Mouse (Mus musculus) left cerebral cortex, adult 8-10 months (tissue): ENCODE results near the gene Cox14. TPM values are rescaled to one million over a fixed set of nuclear protein-coding genes. Genes with fewer than 3 reads are reported as not detected.
A peak's percentile ranks its signal among the peaks of the same experiment; 100 is the strongest.
"Not testable (repeated sequence)": the region's sequence is repeated elsewhere in the genome, so short reads cannot be mapped to it uniquely, and the experiment has no call there.

ENCODE experiments used
- DNase-seq, 2 experiments: peaks; one replicate each; pipeline ENCODE4 v3.0.0; 2022; ENCODE audit warnings: low spot score in 2 of 2
- total RNA-seq, 4 experiments: library from RNA; stranded (reverse); gene quantifications; 2 replicates each; pipeline ENCODE4 v1.2.4; 2022

Gene Cox14
- total RNA-seq, 4 experiments from 2014 or later: 113 to 131 (median 118) TPM

DNA sequence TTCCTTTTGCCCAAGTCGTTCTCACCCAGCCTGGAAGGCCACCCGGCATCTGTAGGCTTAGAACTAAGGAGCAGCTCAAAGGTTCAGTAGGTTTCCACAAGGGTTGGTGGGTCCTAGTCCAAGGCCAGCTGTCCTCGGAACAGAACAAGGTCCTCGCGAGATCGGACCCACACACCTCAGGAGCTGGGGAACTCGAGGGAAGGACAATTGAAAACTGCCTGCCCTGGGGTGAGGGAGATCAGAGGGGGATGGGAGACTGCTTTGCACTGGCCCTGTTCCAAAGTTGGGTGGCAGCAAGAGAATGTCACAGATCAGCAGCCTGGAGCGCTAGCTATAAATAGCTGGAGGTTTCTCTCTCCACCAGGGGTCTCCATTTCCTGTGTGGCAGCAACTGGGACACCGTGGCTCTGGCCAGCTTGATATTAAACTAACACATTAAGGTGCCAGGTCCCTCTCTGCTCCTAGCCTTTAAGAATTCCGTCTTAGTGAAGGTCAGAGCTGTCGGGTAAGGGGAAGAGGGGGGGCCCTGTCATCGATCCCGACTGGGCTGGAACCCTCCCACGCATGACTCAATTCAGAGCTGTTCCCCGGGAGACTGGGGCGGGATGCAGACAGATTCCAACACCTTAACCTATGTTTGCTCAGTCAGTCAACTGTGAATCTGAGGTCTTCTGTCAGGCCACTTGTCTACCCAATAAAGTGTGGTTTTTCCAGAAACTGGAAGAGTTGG, 961 bp upstream of the Cox14 start:
- peak; percentile 61 to 77 for DNase-seq

DNA sequence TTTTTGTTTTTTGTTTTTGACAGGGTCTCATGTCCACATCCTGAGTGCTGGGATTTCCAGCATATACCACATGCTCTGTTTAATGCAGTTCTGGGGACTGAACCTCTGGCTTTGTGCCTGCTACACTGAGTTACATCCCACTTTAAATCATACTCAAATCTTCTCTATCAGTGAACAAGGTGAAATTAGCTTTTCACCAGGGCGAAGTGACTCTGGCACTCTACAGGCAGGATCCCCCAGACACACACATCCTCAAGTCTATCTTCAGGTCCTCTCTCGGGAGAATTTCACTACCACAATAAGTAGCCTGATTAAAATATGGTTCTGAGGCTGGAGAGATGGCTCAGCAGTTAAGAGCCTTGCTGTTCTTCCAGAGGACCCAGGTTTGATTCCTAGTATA, 1.1 kb downstream of the Cox14 start:
- no peak for DNase-seq

DNA sequence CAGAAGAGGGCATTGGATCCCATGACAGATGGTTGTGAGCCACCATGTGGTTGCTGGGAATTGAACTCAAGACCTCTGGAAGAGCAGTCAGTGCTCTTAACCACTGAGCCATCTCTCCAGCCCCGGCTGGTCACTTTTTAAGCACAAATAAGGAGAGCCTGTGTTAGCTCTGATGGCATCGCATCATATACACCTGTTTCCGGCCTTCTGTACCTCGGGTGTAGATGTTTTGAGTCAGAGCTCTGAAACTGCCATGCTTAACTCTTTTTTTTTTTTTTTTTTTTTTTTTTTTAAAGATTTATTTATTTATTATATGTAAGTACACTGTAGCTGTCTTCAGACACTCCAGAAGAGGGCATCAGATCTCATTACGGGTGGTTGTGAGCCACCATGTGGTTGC, 1.6 kb downstream of the Cox14 start:
- not testable (repeated sequence) for DNase-seq

DNA sequence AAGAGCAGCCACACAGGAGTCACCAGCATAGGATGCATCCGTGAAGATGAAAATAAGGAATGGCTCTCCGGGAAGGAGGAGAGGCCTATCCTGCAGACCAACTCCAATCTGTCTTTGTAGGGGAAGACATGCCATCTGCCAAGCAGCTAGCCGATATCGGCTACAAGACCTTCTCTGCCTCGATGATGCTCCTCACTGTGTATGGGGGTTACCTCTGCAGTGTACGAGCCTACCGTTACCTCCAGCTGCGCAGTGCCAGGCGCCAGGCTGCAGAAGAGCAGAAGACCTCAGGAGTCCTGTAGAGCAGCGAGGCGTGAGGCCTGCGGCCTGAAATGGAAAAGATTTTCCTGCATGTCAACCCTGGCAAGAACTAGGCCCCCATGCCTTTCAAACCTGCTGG, 2.1 kb downstream of the Cox14 start:
- DNase-seq: no peak

DNA sequence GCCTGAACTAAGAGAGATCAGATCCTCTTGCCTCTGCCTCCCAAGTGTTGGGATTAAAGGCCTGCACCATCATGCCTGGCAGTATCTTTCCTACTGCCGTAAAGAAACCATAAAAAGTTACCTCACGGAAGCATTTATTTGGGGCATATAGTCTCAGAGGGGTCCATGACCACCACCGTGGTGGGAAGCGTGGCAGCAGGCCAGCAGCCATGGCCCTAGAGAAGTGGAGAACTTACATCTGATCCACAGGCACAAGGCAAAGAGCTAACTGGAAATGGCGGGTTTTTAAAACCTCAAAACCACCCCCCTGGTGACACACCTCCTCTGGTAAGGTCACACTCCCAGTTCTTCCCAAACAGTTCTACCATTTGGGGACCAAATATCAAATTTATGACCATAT, 2.8 kb downstream of the Cox14 start:
- DNase-seq: no peak

DNA sequence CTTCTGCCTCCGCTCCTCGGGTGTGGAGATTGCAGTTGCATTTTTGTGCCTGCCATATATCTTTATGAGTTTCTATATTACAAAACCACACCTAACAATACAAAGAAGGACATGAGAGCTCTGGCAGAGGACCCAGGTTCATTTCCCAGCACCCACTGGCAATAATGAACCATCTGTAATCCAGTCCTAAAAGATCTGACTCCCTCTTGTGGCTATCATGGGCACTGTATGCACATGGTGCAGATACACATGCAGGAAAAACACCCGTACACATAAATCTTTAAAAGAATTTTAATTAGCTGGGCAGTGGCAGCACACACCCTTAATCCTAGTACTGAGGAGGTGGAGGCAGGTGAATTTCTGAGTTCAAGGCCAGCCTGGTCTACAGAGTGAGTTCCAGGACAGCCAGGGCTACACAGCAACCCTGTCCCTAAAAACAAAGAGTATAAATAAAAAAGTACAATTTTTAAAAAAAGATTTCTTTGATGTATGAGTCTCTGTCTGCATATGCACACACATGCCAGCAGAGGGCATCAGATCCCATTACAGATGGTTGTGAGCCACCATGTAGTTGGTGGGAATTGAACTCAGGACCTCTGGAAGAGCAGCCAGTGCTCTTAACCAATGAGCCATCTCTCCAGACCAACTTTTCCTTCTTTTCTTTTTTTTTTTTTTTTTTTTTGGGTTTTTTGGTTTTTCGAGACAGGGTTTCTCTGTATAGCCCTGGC, 3.8 kb downstream of the Cox14 start:
- DNase-seq: no peak

DNA sequence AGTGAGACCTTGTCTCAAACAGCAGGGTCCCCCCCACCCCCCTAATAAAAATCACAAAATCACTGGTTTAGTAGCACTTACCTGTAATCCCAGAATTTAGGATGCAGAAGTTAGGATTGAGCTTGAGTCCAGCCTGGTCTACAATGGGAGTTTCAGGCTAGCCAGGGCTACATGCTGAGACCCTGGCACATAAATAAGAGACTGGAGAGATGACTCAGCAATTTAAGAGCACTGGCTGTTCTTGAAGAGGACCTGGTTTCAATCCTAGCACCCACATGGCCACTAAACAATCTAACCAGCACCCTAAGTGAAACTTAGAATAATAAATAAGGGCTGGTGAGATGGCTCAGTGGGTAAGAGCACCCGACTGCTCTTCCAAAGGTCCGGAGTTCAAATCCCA, 5.7 kb downstream of the Cox14 start:
- DNase-seq: no peak

DNA sequence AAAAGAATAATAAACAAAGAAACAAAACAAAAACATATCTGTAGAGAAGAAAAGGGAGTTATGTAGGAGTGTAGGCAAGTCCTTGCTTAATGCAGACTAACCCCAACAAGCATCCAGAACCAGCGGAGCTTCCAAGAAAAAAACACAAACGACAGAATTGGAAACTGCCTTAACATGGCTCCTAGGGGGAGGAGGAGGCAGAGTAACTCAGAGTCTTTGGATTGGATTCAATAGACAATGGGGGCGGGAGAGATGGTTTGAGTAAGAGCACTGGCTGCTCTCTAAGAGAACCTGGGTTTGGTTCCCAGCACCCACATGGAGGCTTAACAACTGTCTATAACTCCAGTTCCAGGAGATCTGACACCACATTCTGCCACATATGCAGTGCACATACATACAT, 6.3 kb downstream of the Cox14 start:
- no peak for DNase-seq

DNA sequence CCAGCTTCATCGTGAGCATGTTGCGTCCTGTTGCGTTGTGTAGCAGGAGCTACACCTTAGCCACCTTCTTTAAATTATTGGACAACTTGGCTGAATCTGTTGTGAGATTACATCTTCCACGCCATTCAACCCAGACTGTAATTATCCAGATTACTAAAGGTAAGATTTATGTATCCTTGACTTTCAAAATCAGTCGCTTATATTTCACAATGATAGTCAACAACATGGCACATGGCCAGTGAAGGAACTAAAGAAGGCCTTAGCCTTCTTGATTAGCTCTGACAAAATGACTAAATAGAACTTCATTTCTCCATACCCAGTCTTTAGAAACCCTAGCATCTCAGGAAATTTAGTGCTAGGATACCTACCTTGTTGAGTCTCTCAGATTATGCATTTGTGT, 7.8 kb downstream of the Cox14 start:
- DNase-seq: no peak

DNA sequence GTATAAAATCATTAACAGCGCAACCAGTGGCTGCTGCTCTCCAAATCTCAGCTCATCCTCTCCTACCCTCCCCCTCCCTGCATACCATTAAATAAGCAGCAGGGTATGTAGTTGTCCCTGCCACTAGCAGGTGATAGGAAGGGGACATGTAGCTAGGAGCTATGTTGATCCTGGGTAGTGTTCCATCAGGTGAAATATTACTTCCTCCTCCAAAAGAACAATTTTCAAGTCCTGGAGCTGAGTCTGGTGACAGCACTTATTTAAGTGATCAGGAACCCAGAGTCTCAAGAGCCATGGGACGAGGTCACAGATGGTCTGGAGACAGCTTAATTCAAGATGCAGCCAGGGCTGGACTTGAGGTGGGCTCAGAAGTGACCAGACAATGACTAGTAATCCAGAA, 10.2 kb downstream of the Cox14 start:
- peak; percentile 100 for DNase-seq

DNA sequence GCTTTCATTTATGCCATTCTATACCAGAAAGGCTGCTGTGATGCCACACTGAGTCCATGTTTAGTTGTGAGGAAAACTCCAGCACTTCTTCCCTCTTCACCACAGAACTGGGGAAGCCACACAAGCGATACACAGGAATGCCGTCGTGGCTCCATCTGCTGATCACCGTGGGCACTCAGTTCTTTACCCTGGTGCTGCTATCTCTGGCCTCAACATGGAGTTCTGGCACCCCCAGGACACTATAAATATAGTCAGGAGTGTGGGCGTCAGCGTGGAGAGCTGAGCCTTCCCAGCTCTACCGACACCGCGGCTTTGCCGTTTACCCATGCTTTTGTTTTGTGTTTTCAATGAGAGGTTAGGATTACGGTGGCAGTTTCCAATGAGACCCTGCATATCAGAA, 11.3 kb downstream of the Cox14 start:
- no peak for DNase-seq

DNA sequence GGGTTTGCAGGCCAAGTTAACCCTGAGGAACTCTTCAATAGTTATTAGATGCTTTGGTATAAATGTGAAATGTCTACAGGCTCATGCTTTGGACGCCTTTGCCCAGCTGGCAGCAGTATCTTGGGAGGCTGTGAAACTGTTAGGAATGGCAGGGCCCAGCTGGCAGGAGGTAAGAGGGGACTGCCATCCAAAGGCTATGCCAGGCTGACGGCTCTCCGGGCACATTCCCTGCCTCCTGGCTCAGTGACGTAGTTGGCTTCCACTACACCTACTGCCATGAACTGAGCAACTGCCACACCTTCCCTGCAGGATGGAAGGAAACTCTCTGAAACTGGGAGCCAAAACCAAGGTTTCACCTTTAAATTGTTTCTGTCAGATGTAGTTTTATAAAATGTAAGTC, 14.8 kb downstream of the Cox14 start:
- no peak for DNase-seq

DNA sequence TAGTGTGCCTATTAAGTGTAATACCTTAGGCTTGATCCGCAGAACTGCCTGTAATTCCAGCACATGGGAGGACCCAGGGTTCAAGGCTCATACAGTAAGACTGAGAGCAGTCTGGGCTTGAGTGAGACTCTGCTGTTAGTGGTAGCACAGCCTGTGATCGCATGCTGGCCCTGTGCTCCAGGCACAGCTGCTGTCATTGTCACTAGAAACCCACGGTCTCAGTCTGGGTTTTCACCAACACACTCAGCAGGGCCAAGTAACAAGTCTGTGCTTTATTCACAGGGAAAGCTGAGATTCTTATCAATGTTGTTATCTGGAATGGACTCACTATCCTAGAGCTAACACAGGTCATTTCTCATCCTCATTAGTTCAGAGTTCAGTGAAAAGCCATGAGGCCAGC, 28.8 kb downstream of the Cox14 start:
- DNase-seq: no peak

DNA sequence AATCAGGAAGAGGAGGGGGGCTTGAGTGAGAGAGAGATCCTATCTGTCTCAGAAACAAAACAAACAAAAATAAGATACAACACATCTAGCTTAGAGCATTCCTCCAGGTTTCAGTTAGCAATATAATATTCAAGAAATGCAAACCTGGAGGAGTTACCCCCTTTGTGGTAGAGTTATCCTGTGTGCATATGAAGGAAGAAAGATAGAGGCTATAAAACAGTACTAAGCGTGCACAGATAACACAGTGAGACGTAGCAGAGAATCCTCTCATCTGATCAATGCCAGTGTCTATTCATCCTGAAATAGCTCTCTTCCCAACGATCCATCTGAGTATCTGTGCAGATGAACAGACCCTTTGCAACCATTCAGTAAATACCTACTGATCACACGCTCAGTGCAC, 42.0 kb downstream of the Cox14 start:
- no peak for DNase-seq

DNA sequence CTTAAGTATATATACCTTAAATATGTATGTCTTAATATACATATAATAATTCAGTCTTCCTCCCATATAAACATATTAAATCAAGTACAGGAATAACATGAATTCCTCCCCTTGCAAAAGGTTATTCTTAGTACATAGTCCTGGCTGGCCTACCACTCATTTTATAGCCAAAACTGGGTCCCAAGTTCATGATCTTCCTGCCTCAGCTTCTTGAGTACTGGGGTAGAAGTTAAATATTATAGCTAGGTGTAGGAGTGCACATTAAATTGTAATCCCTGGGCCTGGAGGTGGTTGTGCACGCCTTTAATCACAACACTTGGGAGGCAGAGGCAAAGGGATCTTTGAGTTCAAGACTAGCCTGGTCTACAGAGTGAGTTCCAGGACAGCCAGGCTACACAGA, 43.3 kb downstream of the Cox14 start:
- DNase-seq: no peak

DNA sequence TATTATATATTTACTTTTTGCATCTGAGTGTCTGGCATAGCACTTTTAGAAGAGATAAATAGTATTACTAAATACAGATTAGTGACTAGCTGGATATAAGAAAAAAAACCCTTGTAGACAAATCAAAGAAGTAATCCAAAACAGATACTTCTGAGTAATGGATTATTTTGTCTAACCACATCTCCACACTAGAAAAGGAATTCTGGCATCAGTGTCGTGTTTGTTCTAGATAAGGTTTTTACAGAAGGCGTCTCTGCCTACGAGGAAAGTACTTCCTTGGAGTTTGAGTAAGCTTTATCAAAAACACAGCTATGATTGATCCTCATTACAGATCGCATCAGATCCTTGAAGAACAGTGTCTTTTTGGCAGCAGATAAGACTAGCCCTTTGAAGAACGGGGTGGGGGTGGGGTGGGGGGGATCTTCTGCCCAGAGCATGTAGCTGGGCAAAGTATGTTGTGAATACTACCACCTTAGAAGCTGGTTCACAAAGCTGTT, 45.6 kb downstream of the Cox14 start:
- no peak for DNase-seq

DNA sequence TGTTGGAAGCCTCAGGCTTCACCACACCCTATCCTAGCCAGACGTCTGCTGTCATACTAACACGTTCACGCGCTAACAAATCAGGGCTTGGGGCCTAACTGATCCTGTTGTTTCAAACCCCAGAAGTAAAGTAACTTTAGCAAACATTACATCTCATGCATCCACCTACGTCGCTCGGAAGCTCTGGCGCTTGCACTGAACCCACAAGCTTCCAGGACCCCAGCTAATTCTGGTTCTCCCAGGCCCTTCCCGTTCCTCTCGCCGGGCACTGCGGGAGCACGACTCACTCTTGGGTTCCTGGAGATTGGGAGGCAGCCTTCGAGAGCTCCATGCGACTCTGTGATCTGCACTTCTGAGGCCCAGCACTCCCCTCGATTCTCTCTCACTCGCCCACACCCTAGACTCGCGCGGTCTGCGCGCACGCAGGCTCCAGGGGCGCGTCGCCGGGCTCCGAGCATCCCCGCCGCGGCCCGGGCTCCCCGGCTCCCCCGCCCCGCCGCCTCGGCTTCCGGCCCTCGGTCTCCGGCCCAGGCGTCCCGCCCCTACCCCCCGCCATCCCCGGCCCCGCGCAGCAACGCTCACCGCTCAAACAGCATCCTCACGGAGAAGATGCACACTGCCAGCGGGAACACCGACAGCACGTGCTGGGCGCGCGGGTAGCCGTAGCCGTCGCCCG, 46.3 kb downstream of the Cox14 start:
- peak; percentile 22 to 50 for DNase-seq

DNA sequence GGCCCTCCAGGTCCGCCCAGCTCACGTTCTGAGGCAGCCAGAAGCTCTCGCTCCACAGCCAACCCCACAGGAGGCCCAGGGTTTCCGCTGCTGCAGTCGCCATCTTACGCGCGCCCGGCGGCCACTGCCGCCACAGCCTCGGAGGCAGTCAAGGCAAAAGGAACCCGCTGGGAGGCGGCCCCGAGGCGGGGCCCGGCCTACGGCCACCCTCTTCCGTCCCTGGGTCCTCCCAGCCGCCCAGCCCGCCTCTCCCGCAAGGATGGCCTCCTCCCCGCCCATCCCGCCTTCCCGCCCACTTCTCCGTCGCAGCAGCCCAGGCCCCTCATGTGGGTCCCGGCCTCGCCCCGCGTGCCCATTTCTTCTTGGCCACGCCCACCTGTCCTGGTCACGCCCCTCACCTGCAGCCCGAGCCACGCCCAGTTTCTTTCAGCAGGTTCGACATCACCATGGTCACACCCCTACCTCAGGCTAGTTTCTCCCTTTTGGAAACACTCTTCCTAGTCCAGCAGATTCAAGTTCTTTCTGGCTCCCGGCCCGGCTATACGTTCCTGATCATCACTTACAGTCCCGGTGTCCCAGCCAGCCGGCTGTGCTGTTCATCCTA, 47.0 kb downstream of the Cox14 start:
- DNase-seq: peak; percentile 69 to 84

DNA sequence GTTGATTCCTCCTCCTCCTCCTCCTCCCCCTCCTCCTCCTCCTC, 47.3 kb downstream of the Cox14 start, which contains the start of gene Cers5:
TSS of gene Cers5 (minus strand) at position 5 of the 44 bp plus-strand sequence.
- DNase-seq: not testable (repeated sequence)

DNA sequence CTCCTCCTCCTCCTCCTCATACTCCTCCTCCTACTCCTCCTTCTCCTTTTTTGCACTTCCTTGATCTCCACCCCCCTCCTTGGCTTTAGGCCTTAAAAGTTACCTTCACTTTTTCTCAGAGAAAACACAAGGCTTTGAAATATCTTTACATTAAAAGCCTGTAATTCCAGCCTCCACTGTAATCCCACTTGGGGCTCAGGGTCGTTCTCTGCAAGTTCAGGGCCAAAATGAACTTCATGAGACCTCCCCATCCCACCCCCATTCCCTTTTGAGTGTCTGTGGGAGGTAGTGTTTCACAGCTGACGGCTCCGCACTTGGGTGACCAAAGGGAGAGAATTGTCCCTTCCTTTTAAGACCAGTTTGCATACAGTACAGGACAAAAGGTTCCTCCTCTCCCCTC, 47.5 kb downstream of the Cox14 start:
- DNase-seq: no peak
